Mouse (Mus musculus) MEL (cell line): ENCODE measurements around the gene Gm26938. TPM values are rescaled to one million over a fixed set of nuclear protein-coding genes. Genes with fewer than 3 reads are reported as not detected.

Experiments used
- DNase-seq: peaks from one replicate; pipeline ENCODE4 v3.0.0; 2011; ENCODE audit warnings: low read depth, low spot score
- H3K27ac ChIP-seq: 2 replicates; pipeline ENCODE4 v1.5.1; 2012; ENCODE audit warnings: low read depth, mild to moderate bottlenecking, control low read depth, low read length, moderate library complexity; ENCODE audit not compliant: control insufficient read depth
- H3K27me3 ChIP-seq, 2 experiments: fragments of 150-350 bp in 1 of 2; sonication (generic) in 1 of 2; 2 replicates each; pipeline ENCODE4 v1.6.1; 2012; ENCODE audit warnings: low read length in 2 of 2, mild to moderate bottlenecking in 2 of 2, improper control_type of control experiment in 1 of 2, moderate library complexity in 1 of 2; ENCODE audit not compliant: insufficient read depth in 2 of 2, control insufficient read depth in 1 of 2
- H3K36me3 ChIP-seq, 2 experiments: 2 replicates each; pipeline ENCODE4 v1.6.1; 2012 to 2014; ENCODE audit warnings: low read length in 2 of 2, improper control_type of control experiment in 1 of 2, inconsistent platforms in 1 of 2, mild to moderate bottlenecking in 1 of 2; ENCODE audit not compliant: insufficient read depth in 2 of 2, control insufficient read depth in 1 of 2
- H3K4me1 ChIP-seq, 2 experiments: fragments of 150-350 bp in 1 of 2; sonication (generic) in 1 of 2; 2 replicates each; pipeline ENCODE4 v1.6.1; 2012; ENCODE audit warnings: low read length in 2 of 2, improper control_type of control experiment in 1 of 2, mild to moderate bottlenecking in 1 of 2; ENCODE audit not compliant: insufficient read depth in 2 of 2, control insufficient read depth in 1 of 2
- H3K4me3 ChIP-seq, 2 experiments: fragments of 150-350 bp in 1 of 2; sonication (generic) in 1 of 2; 2 replicates each; pipeline ENCODE4 v1.5.1; 2012; ENCODE audit warnings: low read depth in 2 of 2, low read length in 2 of 2, mild to moderate bottlenecking in 2 of 2, moderate library complexity in 2 of 2, control low read depth in 1 of 2, improper control_type of control experiment in 1 of 2; ENCODE audit not compliant: control insufficient read depth in 1 of 2, insufficient read depth in 1 of 2
- H3K79me2 ChIP-seq: 2 replicates; pipeline ENCODE4 v1.6.1; 2012; ENCODE audit warnings: mild to moderate bottlenecking, low read length, moderate library complexity; ENCODE audit not compliant: control insufficient read depth, poor library complexity, insufficient read depth
- H3K9ac ChIP-seq: 2 replicates; pipeline ENCODE4 v1.6.1; 2012; ENCODE audit warnings: low read depth, mild to moderate bottlenecking, control low read depth, low read length, moderate library complexity; ENCODE audit not compliant: control insufficient read depth, poor library complexity, severe bottlenecking
- H3K9me3 ChIP-seq: fragments of 150-350 bp; sonication (generic); replicated peaks from 2 replicates; pipeline ENCODE4 v1.6.1; 2012; ENCODE audit warnings: mild to moderate bottlenecking, low read length, improper control_type of control experiment, moderate library complexity; ENCODE audit not compliant: insufficient read depth
- BHLHE40 ChIP-seq: IDR thresholded peaks from 2 replicates; pipeline ENCODE4 v1.6.1; 2012; ENCODE audit warnings: low read depth, mild to moderate bottlenecking, inconsistent platforms, low read length, improper control_type of control experiment, borderline replicate concordance
- CHD2 ChIP-seq: IDR thresholded peaks from 2 replicates; pipeline ENCODE4 v1.6.1; 2011; ENCODE audit warnings: low read length, improper control_type of control experiment
- CTCF ChIP-seq, 3 experiments: IDR thresholded peaks in 2 of 3; conservative IDR thresholded peaks in 1 of 3; 2 replicates each; pipeline ENCODE4 v1.5.1; 2011 to 2012; ENCODE audit warnings: low read length in 3 of 3, low read depth in 2 of 3, mild to moderate bottlenecking in 2 of 3, improper control_type of control experiment in 1 of 3, inconsistent platforms in 1 of 3, mixed read lengths in 1 of 3, moderate library complexity in 1 of 3; ENCODE audit not compliant: control insufficient read depth in 1 of 3, insufficient read depth in 1 of 3, poor library complexity in 1 of 3, severe bottlenecking in 1 of 3
- E2F4 ChIP-seq: IDR thresholded peaks from 2 replicates; pipeline ENCODE4 v1.6.1; 2011; ENCODE audit warnings: low read depth, low read length, improper control_type of control experiment, borderline replicate concordance
- ELF1 ChIP-seq: IDR thresholded peaks from 2 replicates; pipeline ENCODE4 v1.6.1; 2014; ENCODE audit warnings: low read depth, mild to moderate bottlenecking, inconsistent platforms, low read length, improper control_type of control experiment, moderate library complexity
- EP300 ChIP-seq, 2 experiments: IDR thresholded peaks; 2 replicates each; pipeline ENCODE4 v1.6.1; 2011; ENCODE audit warnings: improper control_type of control experiment in 2 of 2, low read length in 2 of 2, low read depth in 1 of 2, mild to moderate bottlenecking in 1 of 2
- ETS1 ChIP-seq: IDR thresholded peaks from 2 replicates; pipeline ENCODE4 v1.6.1; 2012; ENCODE audit warnings: low read depth, mild to moderate bottlenecking, inconsistent platforms, low read length, improper control_type of control experiment, moderate library complexity
- GABPA ChIP-seq: IDR thresholded peaks from 2 replicates; pipeline ENCODE4 v1.6.1; 2012; ENCODE audit warnings: low read depth, mild to moderate bottlenecking, inconsistent platforms, low read length, improper control_type of control experiment, moderate library complexity
- GATA1 ChIP-seq: IDR thresholded peaks from 2 replicates; pipeline ENCODE4 v1.6.1; 2011; ENCODE audit warnings: low read depth, low read length, improper control_type of control experiment
- HCFC1 ChIP-seq: IDR thresholded peaks from 2 replicates; pipeline ENCODE4 v1.6.1; 2012; ENCODE audit warnings: low read depth, mild to moderate bottlenecking, inconsistent platforms, low read length, improper control_type of control experiment, moderate library complexity
- JUND ChIP-seq: IDR thresholded peaks from 2 replicates; pipeline ENCODE4 v1.6.1; 2011; ENCODE audit warnings: low read depth, mild to moderate bottlenecking, improper control_type of control experiment, low read length
- MAFK ChIP-seq: IDR thresholded peaks from 2 replicates; pipeline ENCODE4 v1.6.1; 2011; ENCODE audit warnings: low read depth, mild to moderate bottlenecking, low read length, improper control_type of control experiment, borderline replicate concordance
- MAX ChIP-seq: IDR thresholded peaks from 2 replicates; pipeline ENCODE4 v1.6.1; 2011; ENCODE audit warnings: low read length, improper control_type of control experiment
- MAZ ChIP-seq: IDR thresholded peaks from 2 replicates; pipeline ENCODE4 v1.6.1; 2012; ENCODE audit warnings: low read depth, mild to moderate bottlenecking, inconsistent platforms, low read length, improper control_type of control experiment
- MEF2A ChIP-seq: IDR thresholded peaks from 2 replicates; pipeline ENCODE4 v1.6.1; 2014; ENCODE audit warnings: low read depth, mild to moderate bottlenecking, inconsistent platforms, low read length, improper control_type of control experiment; ENCODE audit not compliant: poor library complexity, insufficient replicate concordance, severe bottlenecking; ENCODE audit errors: extremely low read depth
- MXI1 ChIP-seq: IDR thresholded peaks from 2 replicates; pipeline ENCODE4 v1.6.1; 2011; ENCODE audit warnings: mild to moderate bottlenecking, low read depth, low read length, improper control_type of control experiment
- MYB ChIP-seq: IDR thresholded peaks from 2 replicates; pipeline ENCODE4 v1.6.1; 2011; ENCODE audit warnings: mild to moderate bottlenecking, low read depth, low read length, improper control_type of control experiment
- MYC ChIP-seq: IDR thresholded peaks from 2 replicates; pipeline ENCODE4 v1.6.1; 2011; ENCODE audit warnings: low read depth, mild to moderate bottlenecking, low read length, improper control_type of control experiment, moderate library complexity
- NELFE ChIP-seq: IDR thresholded peaks from 2 replicates; pipeline ENCODE4 v1.6.1; 2011; ENCODE audit warnings: low read depth, low read length, improper control_type of control experiment
- NRF1 ChIP-seq: IDR thresholded peaks from 2 replicates; pipeline ENCODE4 v1.6.1; 2014; ENCODE audit warnings: low read depth, mild to moderate bottlenecking, inconsistent platforms, low read length, improper control_type of control experiment, moderate library complexity; ENCODE audit not compliant: poor library complexity, insufficient read depth, severe bottlenecking
- POLR2A ChIP-seq, 2 experiments: IDR thresholded peaks; 2 replicates each; pipeline ENCODE4 v1.6.1; 2011 to 2012; ENCODE audit warnings: low read length in 2 of 2, mild to moderate bottlenecking in 2 of 2, control low read depth in 1 of 2, improper control_type of control experiment in 1 of 2, low read depth in 1 of 2, moderate library complexity in 1 of 2; ENCODE audit not compliant: control insufficient read depth in 1 of 2, insufficient read depth in 1 of 2, poor library complexity in 1 of 2
- POLR2AphosphoS2 ChIP-seq: IDR thresholded peaks from 2 replicates; pipeline ENCODE4 v1.6.1; 2011; ENCODE audit warnings: low read length, improper control_type of control experiment
- POLR2AphosphoS5 ChIP-seq: IDR thresholded peaks from 2 replicates; pipeline ENCODE4 v1.6.1; 2012; ENCODE audit warnings: low read depth, borderline replicate concordance, mild to moderate bottlenecking, inconsistent platforms, low read length, moderate library complexity, mixed read lengths
- RAD21 ChIP-seq: IDR thresholded peaks from 2 replicates; pipeline ENCODE4 v1.6.1; 2011; ENCODE audit warnings: mild to moderate bottlenecking, low read depth, low read length, improper control_type of control experiment
- RCOR1 ChIP-seq: IDR thresholded peaks from 2 replicates; pipeline ENCODE4 v1.6.1; 2012; ENCODE audit warnings: low read depth, mild to moderate bottlenecking, inconsistent platforms, low read length, improper control_type of control experiment
- SIN3A ChIP-seq: IDR thresholded peaks from 2 replicates; pipeline ENCODE4 v1.6.1; 2012; ENCODE audit warnings: low read length, improper control_type of control experiment, inconsistent platforms
- SMC3 ChIP-seq: IDR thresholded peaks from 2 replicates; pipeline ENCODE4 v1.6.1; 2011; ENCODE audit warnings: low read depth, low read length, improper control_type of control experiment
- TAL1 ChIP-seq: IDR thresholded peaks from 2 replicates; pipeline ENCODE4 v1.6.1; 2012; ENCODE audit warnings: mild to moderate bottlenecking, inconsistent platforms, low read length, moderate library complexity, mixed read lengths
- TBP ChIP-seq: IDR thresholded peaks from 2 replicates; pipeline ENCODE4 v1.8.0; 2011; ENCODE audit warnings: low read depth, low read length, improper control_type of control experiment
- TCF12 ChIP-seq: IDR thresholded peaks from 2 replicates; pipeline ENCODE4 v1.6.1; 2014; ENCODE audit warnings: low read depth, mild to moderate bottlenecking, inconsistent platforms, low read length, improper control_type of control experiment, moderate library complexity
- UBTF ChIP-seq: IDR thresholded peaks from 2 replicates; pipeline ENCODE4 v1.6.1; 2012; ENCODE audit warnings: low read depth, mild to moderate bottlenecking, inconsistent platforms, low read length, improper control_type of control experiment, moderate library complexity, borderline replicate concordance; ENCODE audit not compliant: insufficient read depth
- USF1 ChIP-seq: IDR thresholded peaks from 2 replicates; pipeline ENCODE4 v1.6.1; 2014; ENCODE audit warnings: low read depth, mild to moderate bottlenecking, inconsistent platforms, low read length, improper control_type of control experiment, moderate library complexity
- ZC3H11A ChIP-seq: IDR thresholded peaks from 2 replicates; pipeline ENCODE4 v1.6.1; 2012; ENCODE audit warnings: low read depth, mild to moderate bottlenecking, inconsistent platforms, low read length, improper control_type of control experiment
- ZKSCAN1 ChIP-seq: IDR thresholded peaks from 2 replicates; pipeline ENCODE4 v1.6.1; 2012; ENCODE audit warnings: low read depth, mild to moderate bottlenecking, inconsistent platforms, low read length, improper control_type of control experiment, moderate library complexity
- ZMIZ1 ChIP-seq: IDR thresholded peaks from 2 replicates; pipeline ENCODE4 v1.6.1; 2012; ENCODE audit warnings: low read depth, mild to moderate bottlenecking, inconsistent platforms, low read length, improper control_type of control experiment, moderate library complexity
- ZNF384 ChIP-seq: IDR thresholded peaks from 2 replicates; pipeline ENCODE4 v1.6.1; 2012; ENCODE audit warnings: low read depth, mild to moderate bottlenecking, inconsistent platforms, low read length, improper control_type of control experiment
- polyA plus RNA-seq, 2 experiments: library from polyadenylated mRNA; stranded (reverse) in 1 of 2; unstranded in 1 of 2; fragments of >175 nt in 1 of 2; fragments of >200 nt in 1 of 2; gene quantifications; 2 replicates each; pipeline versions ENCODE4 v1.2.1 to v1.2.4; 2012; ENCODE audit warnings: low replicate concordance in 2 of 2, low read depth in 1 of 2; ENCODE audit not compliant: insufficient read length in 2 of 2, insufficient read depth in 1 of 2, missing spikeins in 1 of 2
- total RNA-seq: library from RNA; depleted of rRNA; stranded (reverse); fragments of 300-350 nt; gene quantifications from 2 replicates; pipeline ENCODE4 v1.2.3, GENCODE M21; 2012

The Gm26938 gene
- total and polyA plus RNA-seq, 3 experiments: 0.11 TPM; not detected in 2

- Histone ChIP-seq H3K36me3 (peaks cover 0 to 12% of the 10 kb centered on the region in 2 experiments; a peak in 3 of 4 replicates), H3K27me3 (no peaks in the 10 kb centered on the region), H3K79me2 (peaks cover 68% of the 10 kb centered on the region), H3K9ac (peak overlapping the region; percentile 97), H3K27ac (peak overlapping the region; percentile 91), H3K4me3 (peak overlapping the region; percentile 78 to 94), H3K9me3 (no peaks in the 10 kb centered on the region), H3K4me1 (peaks cover 7 to 24% of the 10 kb centered on the region in 2 experiments)
- DNase-seq: peak; percentile 84
- TF ChIP-seq ZKSCAN1: no peak
- TF ChIP-seq MAX: peak; percentile 62
- peak; percentile 16; the same call in 1 of the 2 replicates for TF ChIP-seq MAZ
- no peak for TF ChIP-seq ZC3H11A
- peak; percentile 45; the same call in 1 of the 2 replicates for TF ChIP-seq HCFC1
- TF ChIP-seq NELFE: no peak
- TF ChIP-seq ZNF384: no peak
- no peak for TF ChIP-seq SMC3
- TF ChIP-seq ETS1: peak; percentile 58
- TF ChIP-seq GABPA: no peak
- TF ChIP-seq SIN3A: peak; percentile 88
- TF ChIP-seq MAFK: no peak
- TF ChIP-seq TBP: no peak
- 0 out of 2 replicates have a peak, but pooled peaks have one; percentile 31 for TF ChIP-seq TCF12
- TF ChIP-seq ZMIZ1: no peak
- TF ChIP-seq JUND: no peak
- TF ChIP-seq POLR2AphosphoS5: no peak
- TF ChIP-seq USF1: 0 out of 2 replicates have a peak, but pooled peaks have one; percentile 4
- 0 out of 4 replicates have a peak, but pooled peaks of 1 of the 2 experiments have one; percentile 25 for TF ChIP-seq POLR2A (IDR thresholded peaks at IDR 0.05; ENCODE audit: control insufficient read depth in 1 of 2, insufficient read depth in 1 of 2, low read depth in 1 of 2, low read length in 2 of 2, poor library complexity in 1 of 2)
- no peak for TF ChIP-seq E2F4
- no peak for TF ChIP-seq CTCF (IDR thresholded peaks at IDR 0.05 in 2 of 3, conservative IDR thresholded peaks at IDR 0.05 in 1 of 3; ENCODE audit: control insufficient read depth in 1 of 3, insufficient read depth in 1 of 3, low read depth in 2 of 3, low read length in 3 of 3, poor library complexity in 1 of 3, severe bottlenecking in 1 of 3)
- TF ChIP-seq TAL1: peak; percentile 25; the same call in 1 of the 2 replicates
- TF ChIP-seq NRF1: no peak
- TF ChIP-seq UBTF: no peak
- TF ChIP-seq MYC: peak; percentile 59; the same call in 1 of the 2 replicates
- no peak for TF ChIP-seq CHD2
- TF ChIP-seq ELF1: 0 out of 2 replicates have a peak, but pooled peaks have one; percentile 7
- TF ChIP-seq EP300 (IDR thresholded peaks at IDR 0.05; ENCODE audit: low read depth in 1 of 2, low read length in 2 of 2): peak; percentile 3 to 55; a peak in 3 of 4 replicates
- TF ChIP-seq GATA1: no peak
- TF ChIP-seq MXI1: peak; percentile 88
- TF ChIP-seq POLR2AphosphoS2: no peak
- TF ChIP-seq RCOR1: no peak
- TF ChIP-seq BHLHE40: peak; percentile 40; the same call in 1 of the 2 replicates
- no peak for TF ChIP-seq MEF2A
- no peak for TF ChIP-seq RAD21
- TF ChIP-seq MYB: no peak
Observed at GRCm38 (mm10) chr5:139793338-139794089, 32.7 kb downstream of the Gm26938 start.
